Mouse (Mus musculus) left cerebral cortex, adult 9 months (tissue): Measurements from ENCODE around the gene Zfp420.
A peak's percentile ranks its signal among the peaks of the same experiment; 100 is the strongest.
"Not testable (repeated sequence)": the region's sequence is repeated elsewhere in the genome, so short reads cannot be mapped to it uniquely, and the experiment has no call there.

Experiments used
- DNase-seq, 2 experiments: peaks; one replicate each; pipeline ENCODE4 v3.0.0; 2022; ENCODE audit warnings: low spot score in 2 of 2

Gene Zfp420

GRCm38 (mm10) chr7:29859532-29860517 is at the start of gene Zfp420:
Zfp420 (plus strand) TSS chr7:29859979.
- DNase-seq = peak; percentile 75 to 94

GRCm38 (mm10) chr7:29812244-29812643 is 47.5 kb upstream of the Zfp420 start:
- no peak for DNase-seq

GRCm38 (mm10) chr7:29814381-29814780 is 45.4 kb upstream of the Zfp420 start:
- no peak for DNase-seq

DNA sequence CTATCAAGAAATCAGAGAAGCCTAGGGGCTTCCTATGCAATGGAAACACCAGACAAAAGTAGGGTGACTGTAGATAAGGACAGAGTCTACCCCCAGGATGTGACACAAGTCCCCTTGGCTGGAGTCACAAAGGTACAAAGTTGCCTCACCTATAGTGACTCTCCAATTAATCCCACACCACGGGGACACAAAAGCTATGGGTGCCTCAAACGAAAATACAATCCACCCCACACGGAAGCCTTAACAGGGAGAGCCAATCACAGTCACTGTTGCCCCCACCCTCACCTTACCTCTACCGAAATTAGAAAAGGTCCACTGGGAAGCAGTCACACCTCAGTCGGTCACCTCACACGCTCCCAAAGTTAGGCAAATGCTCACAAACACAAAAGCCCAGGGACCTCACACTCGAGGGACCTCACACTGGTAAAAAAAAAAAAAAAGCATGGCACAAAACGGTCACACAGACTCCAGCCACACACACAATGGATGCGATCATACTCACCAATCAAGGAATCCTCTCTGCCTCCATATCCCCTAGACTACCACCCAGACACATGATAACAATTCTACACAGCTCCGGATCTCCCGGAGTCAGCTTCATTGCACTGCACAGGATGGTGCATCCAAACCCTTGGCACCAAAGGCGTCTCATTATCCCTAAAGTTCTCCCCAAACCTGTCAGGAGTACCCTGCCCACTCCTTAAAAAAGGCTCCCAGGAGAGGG is 44.6 kb upstream of the Zfp420 start:
- no peak for DNase-seq

- DNase-seq = peak; percentile 84 to 93
Measured at GRCm38 (mm10) chr7:29815910-29816429, 43.8 kb upstream of the Zfp420 start, which contains the start of gene Zfp790. Zfp790 (plus strand) TSS chr7:29816114.

- peak; percentile 52 to 82 for DNase-seq
Measured at GRCm38 (mm10) chr7:29818619-29819254, 41.0 kb upstream of the Zfp420 start.

DNA sequence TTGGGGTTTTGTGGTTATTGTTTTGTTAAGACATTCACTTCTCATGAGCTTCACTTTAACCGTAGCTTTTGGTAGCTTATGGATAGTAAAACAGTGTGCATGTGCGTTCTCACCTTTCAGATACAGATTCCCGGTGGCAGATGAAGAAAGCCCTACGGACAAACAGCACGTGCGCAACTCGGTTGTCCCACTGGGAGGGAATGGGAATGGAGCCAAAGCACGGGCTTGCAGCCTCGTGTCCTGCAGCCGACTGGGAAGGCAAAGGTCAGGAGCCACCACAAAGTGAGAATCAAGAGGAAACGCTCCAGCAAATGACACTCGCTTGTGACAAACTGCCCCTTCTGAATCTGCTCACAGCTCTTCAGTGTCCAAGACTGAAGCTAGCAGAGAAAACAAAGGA is 31.8 kb upstream of the Zfp420 start:
- no peak for DNase-seq

GRCm38 (mm10) chr7:29829804-29830203 is 30.0 kb upstream of the Zfp420 start:
- no peak for DNase-seq

- DNase-seq = no peak
Measured at GRCm38 (mm10) chr7:29836816-29837215, 23.0 kb upstream of the Zfp420 start.

- DNase-seq = no peak
Measured at GRCm38 (mm10) chr7:29839256-29839655, 20.5 kb upstream of the Zfp420 start.

GRCm38 (mm10) chr7:29842105-29842504 is 17.7 kb upstream of the Zfp420 start:
- DNase-seq = no peak

DNA sequence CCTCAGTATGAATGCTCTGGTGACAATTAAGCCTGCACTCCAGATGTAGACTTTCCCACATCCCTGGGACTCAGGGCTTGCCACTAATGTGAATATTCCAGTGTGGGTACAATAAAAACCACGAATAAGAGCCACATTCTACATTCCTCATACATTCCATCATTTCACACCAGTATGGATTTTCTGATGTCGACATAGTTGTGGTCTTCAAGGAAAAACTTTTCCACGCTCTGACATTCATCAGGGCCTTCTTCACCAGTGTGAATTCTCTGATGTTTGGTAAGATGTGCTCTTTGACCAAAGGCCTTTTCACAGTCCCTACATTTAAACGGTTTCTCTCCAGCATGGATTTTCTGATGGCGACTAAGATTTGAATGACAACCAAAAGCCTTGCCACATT is 15.2 kb upstream of the Zfp420 start:
- DNase-seq = no peak

GRCm38 (mm10) chr7:29852831-29853218 is 7.0 kb upstream of the Zfp420 start:
- DNase-seq = no peak

DNA sequence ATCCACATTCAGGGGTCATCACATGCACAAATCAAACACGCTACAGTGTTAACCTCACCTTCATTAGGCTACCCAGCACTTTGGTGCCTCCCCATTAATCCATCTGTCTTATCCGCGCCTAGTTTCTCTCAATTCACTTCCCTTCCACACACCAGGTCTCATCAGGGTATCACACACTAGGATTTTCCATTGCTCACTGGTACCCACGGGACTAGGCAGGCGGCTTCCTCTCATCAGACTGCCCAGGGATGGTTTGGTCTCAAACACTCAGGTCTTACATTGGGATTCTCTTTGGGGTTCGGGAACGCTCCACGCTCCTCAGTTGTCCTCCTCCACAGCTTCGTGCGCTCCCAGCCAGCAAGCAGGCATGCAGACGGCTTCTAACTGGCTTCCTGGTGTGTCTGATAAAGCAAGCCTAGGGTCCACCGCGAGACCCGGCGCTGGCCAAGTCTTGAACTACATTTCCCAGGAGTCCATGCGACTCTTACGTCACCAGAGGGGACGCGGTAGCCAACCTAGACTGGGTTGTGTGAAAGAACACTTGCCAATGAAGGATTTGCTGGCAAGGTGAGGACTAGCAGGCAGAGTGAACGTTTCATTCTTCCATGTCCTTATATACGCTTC is 6.4 kb upstream of the Zfp420 start, which contains the start of gene Zfp940:
TSS of gene Zfp940 (minus strand) at position 451 of the 624 bp plus-strand sequence.
- DNase-seq = peak; percentile 59 to 90

DNA sequence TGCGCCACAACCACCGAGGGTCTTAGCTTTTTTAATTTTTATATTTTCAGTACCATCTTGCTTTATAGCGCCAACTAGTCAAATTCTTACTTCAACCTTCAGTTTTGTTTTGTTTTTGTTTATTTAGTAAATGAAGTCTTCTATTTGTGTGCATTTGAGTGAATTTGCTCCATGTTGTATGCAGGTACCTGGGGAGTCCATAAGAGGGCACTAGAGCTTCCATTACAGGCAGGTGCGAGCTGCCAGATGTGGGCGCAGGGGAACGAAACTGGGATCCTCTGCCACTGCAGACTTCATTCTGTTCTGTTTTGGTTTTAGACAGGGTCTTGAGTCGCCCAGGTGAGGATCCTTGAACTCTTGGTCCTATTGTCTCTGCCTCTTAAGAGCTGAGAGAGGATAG is 1.9 kb downstream of the Zfp420 start:
- no peak for DNase-seq

GRCm38 (mm10) chr7:29874256-29874655 is 14.5 kb downstream of the Zfp420 start:
- DNase-seq = no peak

- DNase-seq = not testable (repeated sequence)
Measured at GRCm38 (mm10) chr7:29877561-29877960, 17.8 kb downstream of the Zfp420 start.

DNA sequence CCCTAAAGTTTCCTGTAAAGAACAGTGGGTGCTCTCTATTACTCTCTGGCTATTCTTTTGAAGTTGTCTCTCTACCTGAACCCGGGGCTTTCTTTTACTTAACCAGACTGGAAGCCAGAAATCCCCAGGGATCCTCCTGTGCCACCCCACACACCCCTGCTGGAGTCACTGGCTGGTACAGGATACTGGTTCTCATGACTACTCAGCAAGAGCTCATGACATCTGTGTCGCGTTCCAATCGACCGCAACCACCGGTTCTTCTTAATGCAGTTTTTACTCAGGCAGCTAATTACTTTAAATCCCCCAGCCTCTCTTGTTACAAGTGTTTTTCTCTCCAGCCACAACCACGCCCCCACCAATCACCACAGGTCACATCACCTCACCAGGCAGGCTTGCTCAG is 20.3 kb downstream of the Zfp420 start:
- DNase-seq = no peak

- DNase-seq = no peak
Measured at GRCm38 (mm10) chr7:29880916-29881315, 21.1 kb downstream of the Zfp420 start.

DNA sequence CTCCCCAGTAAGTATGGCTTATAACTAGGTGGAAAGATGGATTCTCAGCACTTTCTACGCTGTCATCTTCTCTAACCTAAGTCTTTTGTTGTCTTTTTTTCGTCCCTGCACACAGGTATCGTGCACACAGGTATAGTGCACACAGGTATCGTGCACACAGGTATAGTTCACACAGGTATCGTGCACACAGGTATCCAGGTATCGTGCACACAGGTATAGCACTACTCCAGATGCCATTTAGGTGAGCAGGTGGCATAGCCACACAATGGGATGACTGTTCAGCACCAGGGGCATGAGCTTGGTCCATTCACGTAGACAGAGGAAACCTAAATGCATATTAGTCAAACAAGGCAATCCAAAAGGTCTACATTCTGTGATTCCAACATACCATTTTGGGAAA is 30.7 kb downstream of the Zfp420 start:
- no peak for DNase-seq

DNA sequence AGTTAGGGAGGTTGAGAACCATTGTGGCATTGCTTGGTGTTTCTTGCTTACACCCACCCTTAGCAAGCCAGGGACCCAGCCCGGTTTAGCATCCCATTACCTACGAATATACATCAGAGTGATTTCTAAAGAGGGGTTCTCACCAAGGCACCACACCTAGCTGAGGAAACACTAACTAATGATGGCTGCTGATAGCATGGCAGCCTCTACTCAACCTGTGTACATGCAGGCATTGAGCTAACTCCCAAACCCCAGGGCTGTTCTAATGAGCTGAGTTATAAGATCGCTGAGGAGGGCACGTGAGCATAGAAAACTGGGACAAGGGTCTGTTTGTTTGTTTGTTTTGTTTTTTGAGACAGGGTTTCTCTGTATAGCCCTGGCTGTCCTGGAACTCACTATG is 33.0 kb downstream of the Zfp420 start:
- no peak for DNase-seq
